Mouse (Mus musculus) liver, embryonic 14.5 days (tissue): ENCODE data around the gene Zbtb25.

Source experiments
- CTCF ChIP-seq: IDR thresholded peaks from 2 replicates; pipeline ENCODE4 v1.5.1; 2016; ENCODE audit warnings: antibody characterized with exemption, low read depth, control low read depth
- EP300 ChIP-seq: IDR thresholded peaks from 2 replicates; pipeline ENCODE4 v1.6.1; 2016; ENCODE audit warnings: antibody characterized with exemption, low read depth

DNA sequence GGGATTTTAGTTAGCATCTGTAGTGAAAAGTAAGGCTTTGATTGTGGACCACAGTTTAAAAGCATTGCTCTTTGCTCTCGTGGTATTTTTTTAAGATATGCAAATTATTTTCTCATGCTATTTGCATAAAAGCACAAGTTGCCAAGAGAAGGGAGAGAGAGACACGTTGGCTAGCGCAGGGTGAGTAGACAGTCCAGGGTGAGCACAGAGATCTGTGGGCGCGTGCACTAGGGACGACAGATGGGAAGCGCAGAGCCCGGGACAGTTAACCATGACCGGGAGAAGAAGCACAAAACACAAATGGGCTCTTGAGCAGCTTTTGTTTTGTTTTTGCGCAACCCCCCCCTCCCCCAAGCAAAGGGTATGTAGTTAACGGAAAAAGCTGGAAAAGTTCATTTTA, 19.4 kb upstream of the Zbtb25 start:
- TF ChIP-seq EP300 (no peak), CTCF (no peak)
